Mouse (Mus musculus): Measurements from ENCODE around the gene Usp17lb.
"Not testable (repeated sequence)": the region's sequence is repeated elsewhere in the genome, so short reads cannot be mapped to it uniquely, and the experiment has no call there.

Gene Usp17lb

GRCm38 (mm10) chr7:104842503-104842902 is at the start of gene Usp17lb:
Gene Usp17lb (minus strand): TSS chr7:104842603.
- ATAC-seq (ENCODE audit: low TSS enrichment) = no peak

GRCm38 (mm10) chr7:104877731-104878130 is 35.3 kb upstream of the Usp17lb start, which contains the start of gene Olfr665:
Gene Olfr665 (plus strand): TSS chr7:104878031.
- ATAC-seq (ENCODE audit: low TSS enrichment) = no peak

GRCm38 (mm10) chr7:104861381-104861780 is 19.0 kb upstream of the Usp17lb start:
- ATAC-seq (ENCODE audit: low TSS enrichment) = no peak

GRCm38 (mm10) chr7:104857683-104858082 is 15.3 kb upstream of the Usp17lb start:
- no peak for ATAC-seq (ENCODE audit: low TSS enrichment)

GRCm38 (mm10) chr7:104856709-104857108 is 14.3 kb upstream of the Usp17lb start, which contains the start of gene Usp17la:
Gene Usp17la (plus strand): TSS chr7:104857009.
- not testable (repeated sequence) for ATAC-seq (ENCODE audit: low TSS enrichment)

GRCm38 (mm10) chr7:104855248-104855750 is 12.9 kb upstream of the Usp17lb start:
- no peak for ATAC-seq (ENCODE audit: low TSS enrichment)

GRCm38 (mm10) chr7:104851546-104851945 is 9.1 kb upstream of the Usp17lb start:
- not testable (repeated sequence) for ATAC-seq (ENCODE audit: low TSS enrichment)

GRCm38 (mm10) chr7:104843731-104844287 is 1.4 kb upstream of the Usp17lb start:
- ATAC-seq (ENCODE audit: low TSS enrichment) = no peak

- ATAC-seq (ENCODE audit: low TSS enrichment) = not testable (repeated sequence)
Observed at GRCm38 (mm10) chr7:104810335-104810734, 32.1 kb downstream of the Usp17lb start.

- ATAC-seq (ENCODE audit: low TSS enrichment) = no peak
Observed at GRCm38 (mm10) chr7:104790796-104791195, 51.6 kb downstream of the Usp17lb start.

Measured in frontal cortex, adult (tissue).